Mouse (Mus musculus): Measurements from ENCODE around the gene Akap12. TPM values are rescaled to one million over a fixed set of nuclear protein-coding genes. Genes with fewer than 3 reads are reported as not detected.

Akap12 gene
- total RNA-seq, 1 experiment from 2014 or later: 7.9 TPM

GRCm38 (mm10) chr10:4387701-4388383, 121.7 kb downstream of the Akap12 start, which contains the start of gene Zbtb2:
TSS of gene Zbtb2 (minus strand) at chr10:4388108.
- no peak for ATAC-seq (replicated peaks; ENCODE audit: insufficient number of reproducible peaks, low FRiP score, low TSS enrichment, poor library complexity, severe bottlenecking)

- ATAC-seq (replicated peaks; ENCODE audit: insufficient number of reproducible peaks, low FRiP score, low TSS enrichment, poor library complexity, severe bottlenecking): no peak
These were observed 122.2 kb downstream of the Akap12 start for GRCm38 (mm10) chr10:4388384-4388745.

DNA sequence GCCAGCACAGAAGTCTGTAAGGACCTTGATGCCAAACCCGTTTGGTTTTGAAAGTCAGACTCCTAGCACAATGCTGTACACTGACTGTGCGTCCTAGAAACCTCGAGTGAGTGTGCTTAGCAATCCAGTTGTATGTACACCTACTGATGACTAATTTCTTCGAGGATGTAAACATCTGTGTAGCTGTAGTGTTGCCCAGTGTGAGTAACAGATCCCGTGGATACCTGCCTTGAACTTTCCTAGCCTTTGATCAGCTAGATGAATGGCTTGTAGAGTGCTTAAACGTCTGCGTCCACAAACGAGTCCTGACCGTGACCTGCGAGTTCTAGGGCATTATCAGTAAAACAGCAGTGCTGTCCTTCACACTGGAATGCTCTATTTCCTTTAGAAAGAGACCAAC, 122.9 kb downstream of the Akap12 start:
- ATAC-seq (replicated peaks; ENCODE audit: insufficient number of reproducible peaks, low FRiP score, low TSS enrichment, poor library complexity, severe bottlenecking): no peak

GRCm38 (mm10) chr10:4389461-4390112, 123.4 kb downstream of the Akap12 start:
- no peak for ATAC-seq (replicated peaks; ENCODE audit: insufficient number of reproducible peaks, low FRiP score, low TSS enrichment, poor library complexity, severe bottlenecking)

GRCm38 (mm10) chr10:4390550-4390949, 124.4 kb downstream of the Akap12 start:
- ATAC-seq (replicated peaks; ENCODE audit: insufficient number of reproducible peaks, low FRiP score, low TSS enrichment, poor library complexity, severe bottlenecking): no peak

DNA sequence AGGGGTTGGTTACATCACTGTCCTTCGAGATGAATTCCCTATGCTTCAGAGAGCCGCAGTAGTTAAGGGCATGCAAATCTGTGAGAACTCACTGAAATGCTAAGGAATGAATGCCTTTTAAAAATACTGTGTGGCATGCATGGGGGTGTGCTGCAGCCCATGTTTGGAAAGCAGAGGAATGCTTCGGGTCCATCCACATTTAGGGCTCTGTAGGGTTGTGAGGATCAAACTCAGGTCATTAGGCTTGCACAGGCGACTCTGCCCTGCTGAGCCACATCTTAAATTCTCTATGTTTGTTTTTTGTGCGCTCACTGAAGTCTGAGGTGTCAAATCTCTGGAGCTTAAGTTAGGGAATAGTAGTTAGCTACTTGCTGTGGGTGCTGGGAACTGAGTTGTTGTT, 124.9 kb downstream of the Akap12 start:
- no peak for ATAC-seq (replicated peaks; ENCODE audit: insufficient number of reproducible peaks, low FRiP score, low TSS enrichment, poor library complexity, severe bottlenecking)

DNA sequence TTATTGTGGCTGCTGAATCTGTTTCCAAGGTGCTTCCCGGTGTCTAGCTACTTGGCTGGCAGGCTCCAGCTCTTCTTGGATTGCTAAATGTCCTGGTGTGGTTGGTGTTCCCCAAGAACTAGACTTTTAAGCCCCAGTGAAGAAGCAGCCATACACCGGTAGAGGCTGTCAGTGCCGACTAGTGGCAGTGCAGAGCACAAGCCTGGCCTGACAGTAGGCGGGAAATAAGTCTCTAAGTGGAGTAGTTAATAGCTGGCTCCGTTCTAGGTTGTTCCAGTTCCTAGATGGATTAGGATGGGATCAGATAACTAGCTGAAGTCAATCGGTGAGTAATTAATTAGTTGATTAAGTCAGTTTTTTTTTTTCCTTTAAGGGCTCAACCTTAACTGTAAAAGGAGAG, 125.7 kb downstream of the Akap12 start:
- no peak for ATAC-seq (replicated peaks; ENCODE audit: insufficient number of reproducible peaks, low FRiP score, low TSS enrichment, poor library complexity, severe bottlenecking)

- ATAC-seq (replicated peaks; ENCODE audit: insufficient number of reproducible peaks, low FRiP score, low TSS enrichment, poor library complexity, severe bottlenecking): no peak
These were observed 129.1 kb downstream of the Akap12 start for GRCm38 (mm10) chr10:4395321-4395720.

GRCm38 (mm10) chr10:4398058-4398457, 131.9 kb downstream of the Akap12 start:
- no peak for ATAC-seq (replicated peaks; ENCODE audit: insufficient number of reproducible peaks, low FRiP score, low TSS enrichment, poor library complexity, severe bottlenecking)

DNA sequence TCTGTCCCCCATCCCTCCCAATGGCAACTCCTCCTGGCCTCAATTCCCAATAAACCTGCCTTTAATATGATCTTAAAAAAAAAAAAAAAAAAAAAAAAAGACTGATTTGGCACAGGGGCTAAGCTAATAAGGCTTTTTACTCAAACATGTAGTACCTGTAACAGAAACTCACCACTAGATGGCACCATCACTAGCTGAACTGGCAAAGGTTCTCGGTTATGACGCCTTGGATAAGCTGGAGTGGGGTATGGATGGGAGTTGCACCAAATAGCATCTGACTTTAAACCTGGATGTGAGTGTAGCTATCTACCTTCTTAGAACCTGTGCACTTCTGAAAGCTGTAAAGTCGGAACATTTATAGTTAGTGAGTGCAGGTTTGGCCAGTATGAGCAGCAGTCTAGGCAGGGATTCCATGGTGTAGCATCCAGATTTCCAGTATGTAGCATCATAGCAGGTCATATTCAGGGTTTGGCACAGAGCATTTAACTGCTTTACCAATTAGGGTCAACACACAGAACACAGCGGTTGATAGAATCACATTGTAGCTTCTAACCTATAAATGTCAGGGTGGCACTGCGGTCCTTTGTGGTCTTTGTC, 138.8 kb downstream of the Akap12 start:
- ATAC-seq (replicated peaks; ENCODE audit: insufficient number of reproducible peaks, low FRiP score, low TSS enrichment, poor library complexity, severe bottlenecking): 0 out of 2 replicates have a peak, but pooled peaks have one; percentile 33

GRCm38 (mm10) chr10:4405511-4405910, 139.3 kb downstream of the Akap12 start:
- ATAC-seq (replicated peaks; ENCODE audit: insufficient number of reproducible peaks, low FRiP score, low TSS enrichment, poor library complexity, severe bottlenecking): no peak

GRCm38 (mm10) chr10:4407191-4407590, 141.0 kb downstream of the Akap12 start:
- no peak for ATAC-seq (replicated peaks; ENCODE audit: insufficient number of reproducible peaks, low FRiP score, low TSS enrichment, poor library complexity, severe bottlenecking)

Other genes with a start within 250 kb of the Akap12 start
- 25.2 to 30.1 TPM (median 28.5 TPM) in 3 replicates for gene Zbtb2, start 121.7 kb downstream of the Akap12 start, total RNA-seq (2017)
- 36.2 to 50.5 TPM (median 46.3 TPM) in 3 replicates for gene Rmnd1, start 166.0 kb downstream of the Akap12 start, total RNA-seq (2017)
- 14.9 to 33.3 TPM (median 21.4 TPM) in 3 replicates for gene Armt1, start 166.1 kb downstream of the Akap12 start, total RNA-seq (2017)
- gene Ccdc170, start 216.1 kb downstream of the Akap12 start, total RNA-seq (2017): 0.19 TPM in 1 of 3 replicates, not detected in the others